Mouse (Mus musculus) CH12.LX (cell line): ENCODE measurements at regions not wholly inside any gene's neighbourhood (a gene's known extent, or its start where the extent isn't known, plus 50 kb on each side); places are given as distances from the start of the nearest gene placed in this dataset.

Experiments used
- DNase-seq: peaks from one replicate; pipeline ENCODE4 v3.0.0-alpha.2; 2013; ENCODE audit errors: extremely low read depth
- H3K27ac ChIP-seq: 2 replicates; pipeline ENCODE4 v1.5.1; 2012; ENCODE audit warnings: low read depth, mild to moderate bottlenecking, control low read depth, moderate library complexity; ENCODE audit not compliant: insufficient read depth
- H3K27me3 ChIP-seq: replicated peaks from 2 replicates; pipeline ENCODE3; 2012; ENCODE audit warnings: inconsistent platforms
- H3K36me3 ChIP-seq, 2 experiments: replicated peaks in 1 of 2; 2 replicates each; pipeline versions ENCODE3 to v1.6.1; 2012; ENCODE audit warnings: inconsistent platforms in 1 of 2, low read length in 1 of 2, mild to moderate bottlenecking in 1 of 2, mixed read lengths in 1 of 2, moderate library complexity in 1 of 2; ENCODE audit not compliant: control insufficient read depth in 1 of 2, insufficient read depth in 1 of 2
- H3K4me1 ChIP-seq, 2 experiments: 2 replicates each; pipeline ENCODE4 v1.6.1; 2012; ENCODE audit warnings: inconsistent platforms in 1 of 2, moderate library complexity in 1 of 2; ENCODE audit not compliant: insufficient read depth in 2 of 2, control insufficient read depth in 1 of 2
- H3K4me2 ChIP-seq: 2 replicates; pipeline ENCODE4 v1.6.1; 2012; ENCODE audit warnings: low read depth, mild to moderate bottlenecking, control low read depth; ENCODE audit not compliant: poor library complexity, insufficient read depth, severe bottlenecking
- H3K4me3 ChIP-seq, 3 experiments: fragments of 150-350 bp in 1 of 3; sonication (generic) in 1 of 3; replicated peaks in 1 of 3; 2 replicates each; pipeline versions ENCODE3 to v1.5.1; 2011 to 2012; ENCODE audit warnings: low read depth in 2 of 3, low read length in 2 of 3, mild to moderate bottlenecking in 2 of 3, moderate library complexity in 2 of 3, control low read depth in 1 of 3, improper control_type of control experiment in 1 of 3, inconsistent platforms in 1 of 3, mixed read lengths in 1 of 3; ENCODE audit not compliant: poor library complexity in 1 of 3
- H3K79me2 ChIP-seq: replicated peaks from 2 replicates; pipeline ENCODE4 v1.6.1; 2012; ENCODE audit warnings: mild to moderate bottlenecking, moderate library complexity; ENCODE audit not compliant: control insufficient read depth, poor library complexity, insufficient read depth, severe bottlenecking; ENCODE audit errors: extremely low read depth
- H3K9ac ChIP-seq: 2 replicates; pipeline ENCODE4 v1.6.1; 2012; ENCODE audit warnings: low read depth, mild to moderate bottlenecking, control low read depth, moderate library complexity; ENCODE audit not compliant: insufficient read depth
- H3K9me3 ChIP-seq: replicated peaks from 2 replicates; pipeline ENCODE3; 2012; ENCODE audit warnings: low read length, inconsistent platforms, mixed read lengths
- CHD1 ChIP-seq: IDR thresholded peaks from 2 replicates; pipeline ENCODE4 v1.6.1; 2012; ENCODE audit warnings: low read depth, low read length, improper control_type of control experiment, inconsistent platforms
- CHD2 ChIP-seq: IDR thresholded peaks from 2 replicates; pipeline ENCODE4 v1.6.1; 2011; ENCODE audit warnings: low read length, improper control_type of control experiment
- CTCF ChIP-seq, 2 experiments: IDR thresholded peaks in 1 of 2; conservative IDR thresholded peaks in 1 of 2; 2 replicates each; pipeline ENCODE4 v1.5.1; 2011 to 2012; ENCODE audit warnings: low read depth in 2 of 2, low read length in 2 of 2, improper control_type of control experiment in 1 of 2, inconsistent platforms in 1 of 2, mild to moderate bottlenecking in 1 of 2, moderate library complexity in 1 of 2
- ELF1 ChIP-seq: IDR thresholded peaks from 2 replicates; pipeline ENCODE4 v1.6.1; 2014; ENCODE audit warnings: low read depth, mild to moderate bottlenecking, inconsistent platforms, low read length, improper control_type of control experiment
- HCFC1 ChIP-seq: IDR thresholded peaks from 2 replicates; pipeline ENCODE4 v1.6.1; 2012; ENCODE audit warnings: low read depth, mild to moderate bottlenecking, inconsistent platforms, low read length, improper control_type of control experiment
- IRF4 ChIP-seq: IDR thresholded peaks from 2 replicates; pipeline ENCODE4 v1.6.1; 2014; ENCODE audit warnings: low read depth, mild to moderate bottlenecking, inconsistent platforms, low read length, improper control_type of control experiment
- JUN ChIP-seq: IDR thresholded peaks from 2 replicates; pipeline ENCODE4 v1.6.1; 2011; ENCODE audit warnings: low read depth, mild to moderate bottlenecking, low read length, improper control_type of control experiment, moderate library complexity; ENCODE audit not compliant: insufficient read depth
- JUND ChIP-seq: conservative IDR thresholded peaks from 2 replicates; pipeline ENCODE4 v1.6.1; 2011; ENCODE audit warnings: low read depth, low read length, improper control_type of control experiment
- KAT2A ChIP-seq: IDR thresholded peaks from 2 replicates; pipeline ENCODE4 v1.6.1; 2012; ENCODE audit warnings: low read length, improper control_type of control experiment, inconsistent platforms; ENCODE audit not compliant: insufficient replicate concordance
- MAFK ChIP-seq: IDR thresholded peaks from 2 replicates; pipeline ENCODE4 v1.6.1; 2011; ENCODE audit warnings: low read length, improper control_type of control experiment; ENCODE audit not compliant: insufficient replicate concordance
- MAX ChIP-seq: IDR thresholded peaks from 2 replicates; pipeline ENCODE4 v1.6.1; 2011; ENCODE audit warnings: low read length, improper control_type of control experiment
- MAZ ChIP-seq: IDR thresholded peaks from 2 replicates; pipeline ENCODE4 v1.6.1; 2012; ENCODE audit warnings: low read depth, mild to moderate bottlenecking, inconsistent platforms, low read length, improper control_type of control experiment, moderate library complexity
- MXI1 ChIP-seq: IDR thresholded peaks from 2 replicates; pipeline ENCODE4 v1.6.1; 2011; ENCODE audit warnings: mild to moderate bottlenecking, low read depth, low read length, improper control_type of control experiment
- NELFE ChIP-seq: IDR thresholded peaks from 2 replicates; pipeline ENCODE4 v1.6.1; 2011; ENCODE audit warnings: low read depth, low read length, improper control_type of control experiment
- NRF1 ChIP-seq: IDR thresholded peaks from 2 replicates; pipeline ENCODE4 v1.6.1; 2014; ENCODE audit warnings: low read depth, mild to moderate bottlenecking, inconsistent platforms, low read length, improper control_type of control experiment, moderate library complexity
- PAX5 ChIP-seq: IDR thresholded peaks from 2 replicates; pipeline ENCODE4 v1.6.1; 2012; ENCODE audit warnings: low read length, inconsistent platforms, mixed read lengths
- POLR2A ChIP-seq: IDR thresholded peaks from 2 replicates; pipeline ENCODE4 v1.6.1; 2011; ENCODE audit warnings: low read depth, mild to moderate bottlenecking, improper control_type of control experiment, low read length
- RAD21 ChIP-seq: IDR thresholded peaks from 2 replicates; pipeline ENCODE4 v1.6.1; 2011; ENCODE audit warnings: low read depth, mild to moderate bottlenecking, low read length, improper control_type of control experiment, moderate library complexity
- RCOR1 ChIP-seq: conservative IDR thresholded peaks from 2 replicates; pipeline ENCODE4 v1.6.1; 2012; ENCODE audit warnings: low read depth, mild to moderate bottlenecking, inconsistent platforms, low read length, improper control_type of control experiment
- TBP ChIP-seq: conservative IDR thresholded peaks from 2 replicates; pipeline ENCODE4 v1.6.1; 2011; ENCODE audit warnings: low read depth, low read length, improper control_type of control experiment
- TCF12 ChIP-seq: IDR thresholded peaks from 2 replicates; pipeline ENCODE4 v1.6.1; 2014; ENCODE audit warnings: low read depth, mild to moderate bottlenecking, inconsistent platforms, low read length, improper control_type of control experiment
- UBTF ChIP-seq: IDR thresholded peaks from 2 replicates; pipeline ENCODE4 v1.6.1; 2012; ENCODE audit warnings: low read depth, mild to moderate bottlenecking, inconsistent platforms, low read length, improper control_type of control experiment, moderate library complexity
- USF2 ChIP-seq: conservative IDR thresholded peaks from 2 replicates; pipeline ENCODE4 v1.6.1; 2011; ENCODE audit warnings: low read depth, low read length, improper control_type of control experiment
- ZC3H11A ChIP-seq: IDR thresholded peaks from 2 replicates; pipeline ENCODE4 v1.6.1; 2012; ENCODE audit warnings: low read depth, mild to moderate bottlenecking, inconsistent platforms, low read length, improper control_type of control experiment
- ZMIZ1 ChIP-seq: IDR thresholded peaks from 2 replicates; pipeline ENCODE4 v1.6.1; 2012; ENCODE audit warnings: low read depth, mild to moderate bottlenecking, inconsistent platforms, low read length, improper control_type of control experiment
- ZNF384 ChIP-seq: IDR thresholded peaks from 2 replicates; pipeline ENCODE4 v1.6.1; 2012; ENCODE audit warnings: low read depth, low read length, improper control_type of control experiment, inconsistent platforms
- dilution Hi-C: fragments of 300-500 bp; cut with MboI; formaldehyde crosslinking; loops from 2 replicates; pipeline ENCODE4 v1.14.3; 2020; ENCODE audit warnings: low sequenced_read_pairs; ENCODE audit not compliant: extremely low pct_unique_long_range_greater_than_20kb, extremely low pct_ligation_motif_present
- in situ Hi-C: fragments of 300-500 bp; cut with MboI; formaldehyde crosslinking; loops from 3 replicates; pipeline ENCODE4 v1.14.3; 2019; ENCODE audit warnings: low sequenced_read_pairs, low pct_ligation_motif_present, low pct_unique_long_range_greater_than_20kb, mixed read lengths

GRCm38 (mm10) chr2:45956792-45957330, 839.7 kb upstream of the Zeb2 start:
- DNase-seq: no peak
- in situ Hi-C loops: no loop called here

GRCm38 (mm10) chr2:45948758-45949157, 831.6 kb upstream of the Zeb2 start:
- Histone ChIP-seq H3K36me3 (no peaks in the 10 kb centered on the region), H3K9me3 (no peaks in the 10 kb centered on the region), H3K4me2 (no peak overlapping the region), H3K9ac (no peak overlapping the region), H3K4me1 (no peaks in the 10 kb centered on the region; a peak in 1 of 4 replicates), H3K27me3 (no peaks in the 10 kb centered on the region), H3K79me2 (no peaks in the 10 kb centered on the region), H3K4me3 (no peak overlapping the region), H3K27ac (no peak overlapping the region)
- TF ChIP-seq MAFK: no peak
- no peak for TF ChIP-seq NRF1
- no peak for TF ChIP-seq NELFE
- no peak for TF ChIP-seq UBTF
- no peak for TF ChIP-seq MAZ
- no peak for TF ChIP-seq JUND
- no peak for TF ChIP-seq POLR2A
- no peak for TF ChIP-seq PAX5
- no peak for TF ChIP-seq HCFC1
- no peak for TF ChIP-seq TCF12
- TF ChIP-seq ELF1: no peak
- TF ChIP-seq CTCF (conservative IDR thresholded peaks at IDR 0.05 in 1 of 2, IDR thresholded peaks at IDR 0.05 in 1 of 2; ENCODE audit: low read depth in 2 of 2, low read length in 2 of 2): no peak
- no peak for TF ChIP-seq CHD1
- no peak for TF ChIP-seq IRF4
- no peak for TF ChIP-seq KAT2A
- TF ChIP-seq ZMIZ1: no peak
- in situ Hi-C loops (no loop called here), dilution Hi-C loops (no loop called here)
- no peak for DNase-seq

More at GRCm38 (mm10) chr2:45956792-45957330, 839.7 kb upstream of the Zeb2 start:
- Histone ChIP-seq H3K4me2 (no peak overlapping the region), H3K9ac (no peak overlapping the region), H3K9me3 (no peaks in the 10 kb centered on the region), H3K36me3 (no peaks in the 10 kb centered on the region), H3K4me1 (peaks cover 2 to 9% of the 10 kb centered on the region in 2 experiments; a peak in 1 of 4 replicates), H3K27ac (no peak overlapping the region), H3K27me3 (no peaks in the 10 kb centered on the region), H3K79me2 (no peaks in the 10 kb centered on the region), H3K4me3 (no peak overlapping the region)
- TF ChIP-seq MAZ (no peak), ZNF384 (no peak), RCOR1 (no peak), CTCF (conservative IDR thresholded peaks at IDR 0.05 in 1 of 2, IDR thresholded peaks at IDR 0.05 in 1 of 2; ENCODE audit: low read depth in 2 of 2, low read length in 2 of 2) (no peak), MXI1 (no peak), PAX5 (no peak), JUN (no peak), TCF12 (no peak), USF2 (no peak), RAD21 (no peak), MAFK (no peak), CHD2 (no peak), NELFE (no peak), IRF4 (no peak), JUND (no peak), MAX (no peak), ZC3H11A (no peak), CHD1 (no peak), TBP (no peak)
- dilution Hi-C loops: no loop called here
